Comparison of ENCODE assay signal across 9 mouse cellular contexts in the genomic region with DNA sequence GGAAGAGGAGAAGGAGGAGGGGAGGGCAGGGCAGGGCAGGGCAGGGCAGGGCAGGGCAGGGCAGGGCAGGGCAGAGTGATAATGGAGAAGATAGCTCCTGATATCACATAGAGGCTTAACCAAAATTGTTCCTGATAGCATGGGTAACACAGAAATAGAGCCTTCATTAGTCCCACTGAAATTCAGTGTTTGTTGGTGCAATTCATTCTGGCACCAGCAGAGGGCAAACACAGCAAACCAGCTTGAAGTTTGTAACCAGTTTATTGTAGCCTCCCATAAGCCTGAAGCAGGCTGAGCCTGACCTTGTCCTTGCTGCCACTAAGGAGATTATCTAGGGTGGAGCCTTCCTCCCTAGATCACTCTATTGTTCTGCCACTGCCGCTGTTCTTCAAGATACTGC. TPM values are rescaled to one million over a fixed set of nuclear protein-coding genes. Genes with fewer than 3 reads are reported as not detected.
DNase-seq lines count a peak whose midpoint lies in the region; ATAC-seq lines count a peak whose summit lies in the region.
"Had no signal": no experiment of that assay in that cellular context is flagged by ENCODE, and none has a peak within 500 bp of the region (broad histone marks: within the 10 kb centered on the region; RNA-seq: fewer than 3 reads in every experiment).

No protein-coding gene starts in this region.

- H3K36me3 ChIP-seq in midbrain, embryonic 11.5 days (ENCODE audit: control insufficient read depth, insufficient read depth, low read length), result no peaks in the 10 kb centered on the region
- H3K36me3 ChIP-seq in midbrain, embryonic 16.5 days (ENCODE audit: control insufficient read depth, insufficient read depth, low read length), result no peaks in the 10 kb centered on the region
- H3K36me3 ChIP-seq in hindbrain, embryonic 16.5 days (ENCODE audit: control insufficient read depth, insufficient read depth, low read length), result no peaks in the 10 kb centered on the region

- DNase-seq in midbrain, embryonic 11.5 days (ENCODE audit: low spot score, missing footprints), result peak; percentile 97
- DNase-seq in WW6 (ENCODE audit: low read depth, low spot score), result peak; percentile 55
- peak; percentile 55 for DNase-seq in embryo, embryonic 11.5 days (ENCODE audit: low read depth, low spot score)
- DNase-seq in layer of hippocampus, postnatal 10 days (ENCODE audit: low spot score in 2 of 2), result peak; percentile 65 to 70
- DNase-seq in lung, postnatal 25 days (ENCODE audit: low spot score), result peak; percentile 44
- DNase-seq in testis, postnatal 14 days (ENCODE audit: low spot score), result peak; percentile 28

- H3K4me2 ChIP-seq in midbrain, embryonic 11.5 days, result no peak overlapping the region
- H3K4me2 ChIP-seq in midbrain, embryonic 16.5 days (ENCODE audit: low read length), result no peak overlapping the region
- no peak overlapping the region for H3K4me2 ChIP-seq in hindbrain, embryonic 16.5 days (ENCODE audit: low read length)

- no peak overlapping the region for H3K27ac ChIP-seq in midbrain, embryonic 11.5 days (ENCODE audit: low read depth, low read length)
- H3K27ac ChIP-seq in midbrain, embryonic 16.5 days (ENCODE audit: low read length), result no peak overlapping the region
- no peak overlapping the region for H3K27ac ChIP-seq in hindbrain, embryonic 16.5 days (ENCODE audit: low read depth, low read length)

- no peaks in the 10 kb centered on the region for H3K4me1 ChIP-seq in midbrain, embryonic 11.5 days (ENCODE audit: control insufficient read depth, insufficient read depth, low read length)
- no peaks in the 10 kb centered on the region for H3K4me1 ChIP-seq in midbrain, embryonic 16.5 days (ENCODE audit: control insufficient read depth, insufficient read depth, low read length)
- no peaks in the 10 kb centered on the region for H3K4me1 ChIP-seq in hindbrain, embryonic 16.5 days (ENCODE audit: control insufficient read depth, insufficient read depth, low read depth, low read length)

- no peak overlapping the region for H3K9ac ChIP-seq in midbrain, embryonic 11.5 days (ENCODE audit: low read length)
- H3K9ac ChIP-seq in midbrain, embryonic 16.5 days (ENCODE audit: low read depth, low read length), result no peak overlapping the region
- H3K9ac ChIP-seq in hindbrain, embryonic 16.5 days (ENCODE audit: low read depth, low read length), result no peak overlapping the region

- WGBS in midbrain, embryonic 11.5 days, result 8% methylated on average over 1 of the region's 1 CpGs
- 6% methylated on average over 1 of the region's 1 CpGs for WGBS in midbrain, embryonic 16.5 days
- WGBS in hindbrain, embryonic 16.5 days, result 20% methylated on average over 1 of the region's 1 CpGs

- H3K27me3 ChIP-seq in midbrain, embryonic 11.5 days (ENCODE audit: control insufficient read depth, insufficient read depth, low read length), result no peaks in the 10 kb centered on the region
- no peaks in the 10 kb centered on the region for H3K27me3 ChIP-seq in midbrain, embryonic 16.5 days (ENCODE audit: control insufficient read depth, insufficient read depth, low read depth, low read length)
- H3K27me3 ChIP-seq in hindbrain, embryonic 16.5 days (replicated peaks; ENCODE audit: control insufficient read depth, insufficient read depth, low read length), result no peaks in the 10 kb centered on the region

- H3K4me3 ChIP-seq in midbrain, embryonic 11.5 days (ENCODE audit: low read depth, low read length), result no peak overlapping the region
- H3K4me3 ChIP-seq in midbrain, embryonic 16.5 days (ENCODE audit: low read depth, low read length), result no peak overlapping the region
- H3K4me3 ChIP-seq in hindbrain, embryonic 16.5 days (ENCODE audit: low read length), result no peak overlapping the region
- H3K4me3 ChIP-seq: megakaryocyte, embryonic 14.5 days had no signal

- ATAC-seq in midbrain, embryonic 11.5 days (ENCODE audit: low FRiP score), result peak; percentile 50; the same call in 1 of the 2 replicates
- no peak for ATAC-seq in midbrain, embryonic 16.5 days
- ATAC-seq in hindbrain, embryonic 16.5 days, result 0 out of 2 replicates have a peak, but pooled peaks have one; percentile 14

- H3K9me3 ChIP-seq in midbrain, embryonic 11.5 days (ENCODE audit: control insufficient read depth, low read length), result no peaks in the 10 kb centered on the region
- no peaks in the 10 kb centered on the region for H3K9me3 ChIP-seq in midbrain, embryonic 16.5 days (replicated peaks; ENCODE audit: control insufficient read depth, low read length, poor library complexity, severe bottlenecking)
- no peaks in the 10 kb centered on the region for H3K9me3 ChIP-seq in hindbrain, embryonic 16.5 days (ENCODE audit: control insufficient read depth, low read length)
- H3K9me3 ChIP-seq: megakaryocyte, embryonic 14.5 days had no signal

RNA-seq across cellular contexts. Expression of a gene that starts 8.4 kb away (rescaled TPM):
- polyA plus RNA-seq in midbrain, embryonic 11.5 days (2014; fragmentation: Nextera tagmentation; extraction: Ambion mirVana), result not detected in 2 replicates
- not detected in 2 replicates for polyA plus RNA-seq in midbrain, embryonic 16.5 days (2015; fragmentation: Nextera tagmentation; extraction: Ambion mirVana)
- polyA plus RNA-seq in hindbrain, embryonic 16.5 days (2015; fragmentation: Nextera tagmentation; extraction: Ambion mirVana), result not detected in 2 replicates
- not detected for total RNA-seq in layer of hippocampus, postnatal 10 days (2021)

Comparison
In these comparisons a context has a peak if more than half of its experiments do, and no peak if none do; other contexts are left out.
1. DNase-seq: peak in every context shown above with its lines; median percentile 97 in midbrain, embryonic 11.5 days; 68 in layer of hippocampus, postnatal 10 days; 55 in WW6; 55 in embryo, embryonic 11.5 days; 44 in lung, postnatal 25 days; 28 in testis, postnatal 14 days.